Mouse (Mus musculus) stomach, embryonic 16.5 days (tissue): ENCODE data around the gene Fcgr1. TPM values are rescaled to one million over a fixed set of nuclear protein-coding genes. Genes with fewer than 3 reads are reported as not detected.

Experiments used
- ATAC-seq: fragments of 200-750 bp; cut with Nextera tagmentation; 2 replicates; pipeline ENCODE4 v1.8.0; 2017; ENCODE audit warnings: moderate number of reproducible peaks, moderate TSS enrichment; ENCODE audit not compliant: insufficient read depth, low FRiP score
- H3K27ac ChIP-seq: fragments of 300-500 bp; sonication (generic); 2 replicates; pipeline ENCODE4 v1.5.1; 2014; ENCODE audit warnings: low read length
- H3K27me3 ChIP-seq: fragments of 300-500 bp; sonication (generic); 2 replicates; pipeline ENCODE4 v1.6.1; 2014; ENCODE audit warnings: low read length, control low read depth, mixed read lengths; ENCODE audit not compliant: control insufficient read depth, insufficient read depth
- H3K36me3 ChIP-seq: fragments of 300-500 bp; sonication (generic); 2 replicates; pipeline ENCODE4 v1.6.1; 2014; ENCODE audit warnings: low read length; ENCODE audit not compliant: control insufficient read depth, insufficient read depth
- H3K4me1 ChIP-seq: fragments of 300-500 bp; sonication (generic); 2 replicates; pipeline ENCODE4 v1.6.1; 2014; ENCODE audit warnings: low read length, control low read depth, mixed read lengths; ENCODE audit not compliant: control insufficient read depth, insufficient read depth
- H3K4me2 ChIP-seq: fragments of 300-500 bp; sonication (generic); 2 replicates; pipeline ENCODE4 v1.6.1; 2014; ENCODE audit warnings: low read depth, low read length, mixed read lengths
- H3K4me3 ChIP-seq: fragments of 300-500 bp; sonication (generic); replicated peaks from 2 replicates; pipeline ENCODE4 v1.5.1; 2014; ENCODE audit warnings: mild to moderate bottlenecking, low read length
- H3K9ac ChIP-seq: fragments of 300-500 bp; sonication (generic); 2 replicates; pipeline ENCODE4 v1.6.1; 2014; ENCODE audit warnings: low read length
- H3K9me3 ChIP-seq: fragments of 300-500 bp; sonication (generic); replicated peaks from 2 replicates; pipeline ENCODE4 v1.6.1; 2016; ENCODE audit warnings: low read length, control low read depth; ENCODE audit not compliant: control insufficient read depth
- WGBS: fragments of 180-500 bp; shearing (Covaris S2); extraction: QIAGEN DNeasy Blood & Tissue Kit; methylation state at CpG from one replicate; pipeline ENCODE4 v1.1.7; 2014; 5-methylcytosine and 5-hydroxymethylcytosine counted together
- polyA plus RNA-seq: library from polyadenylated mRNA; unstranded; fragments of >200 nt; fragmentation: Nextera tagmentation; extraction: Ambion mirVana; gene quantifications from 2 replicates; pipeline ENCODE4 v1.2.1, GENCODE M21; 2015

Fcgr1 gene
- polyA plus RNA-seq, 1 experiment from 2014 or later = 3.0 TPM

GRCm38 (mm10) chr3:96261623-96262022, 32.1 kb downstream of the Fcgr1 start:
- Histone ChIP-seq H3K9me3 (no peaks in the 10 kb centered on the region), H3K27me3 (no peaks in the 10 kb centered on the region), H3K4me2 (peak overlapping the region; percentile 83), H3K4me1 (peaks cover 20% of the 10 kb centered on the region), H3K36me3 (no peaks in the 10 kb centered on the region), H3K4me3 (peak overlapping the region; percentile 68), H3K9ac (peak overlapping the region; percentile 89), H3K27ac (peak overlapping the region; percentile 99)
- WGBS = 47% methylated on average over 3 of the region's 3 CpGs
- ATAC-seq = no peak

- 90% methylated on average over 5 of the region's 5 CpGs for WGBS
- no peak overlapping the region for H3K27ac ChIP-seq
These were observed 33.5 kb downstream of the Fcgr1 start for GRCm38 (mm10) chr3:96260220-96260619.

GRCm38 (mm10) chr3:96257190-96257589, 36.6 kb downstream of the Fcgr1 start:
- H3K27me3 ChIP-seq = no peaks in the 10 kb centered on the region
- no peak for ATAC-seq
- H3K4me3 ChIP-seq = no peak overlapping the region
- H3K9ac ChIP-seq = no peak overlapping the region
- 63% methylated on average over 3 of the region's 3 CpGs for WGBS
- no peak overlapping the region for H3K4me2 ChIP-seq
- H3K36me3 ChIP-seq = no peaks in the 10 kb centered on the region
- H3K4me1 ChIP-seq = peaks cover 10% of the 10 kb centered on the region; the same call in 1 of the 2 replicates
- no peak overlapping the region for H3K27ac ChIP-seq
- no peaks in the 10 kb centered on the region for H3K9me3 ChIP-seq

More at GRCm38 (mm10) chr3:96260220-96260619, 33.5 kb downstream of the Fcgr1 start:
- Histone ChIP-seq H3K4me1 (peaks cover 25% of the 10 kb centered on the region), H3K9me3 (no peaks in the 10 kb centered on the region), H3K27me3 (no peaks in the 10 kb centered on the region), H3K4me2 (no peak overlapping the region), H3K9ac (no peak overlapping the region), H3K4me3 (no peak overlapping the region), H3K36me3 (no peaks in the 10 kb centered on the region)
- ATAC-seq = no peak

- Histone ChIP-seq H3K36me3 (no peaks in the 10 kb centered on the region), H3K9ac (no peak overlapping the region; the same call in 1 of the 2 replicates), H3K4me2 (0 out of 2 replicates have a peak overlapping the region, but pooled peaks have one; percentile 6), H3K27ac (peak overlapping the region; percentile 60; the same call in 1 of the 2 replicates), H3K4me1 (peaks cover 4% of the 10 kb centered on the region; the same call in 1 of the 2 replicates), H3K27me3 (no peaks in the 10 kb centered on the region), H3K4me3 (no peak overlapping the region), H3K9me3 (no peaks in the 10 kb centered on the region)
- ATAC-seq = no peak
- WGBS = 47% methylated on average over 5 of the region's 5 CpGs
These were observed 37.7 kb downstream of the Fcgr1 start for GRCm38 (mm10) chr3:96255926-96256593.

GRCm38 (mm10) chr3:96254683-96255355, 39.0 kb downstream of the Fcgr1 start:
- Histone ChIP-seq H3K4me1 (peaks cover 4% of the 10 kb centered on the region; the same call in 1 of the 2 replicates), H3K27ac (no peak overlapping the region), H3K4me3 (no peak overlapping the region), H3K36me3 (no peaks in the 10 kb centered on the region), H3K9ac (no peak overlapping the region), H3K9me3 (no peaks in the 10 kb centered on the region), H3K27me3 (no peaks in the 10 kb centered on the region), H3K4me2 (no peak overlapping the region)
- ATAC-seq = 0 out of 2 replicates have a peak, but pooled peaks have one; percentile 41
- WGBS = 34% methylated on average over 10 of the region's 10 CpGs

GRCm38 (mm10) chr3:96251787-96252186, 42.0 kb downstream of the Fcgr1 start:
- Histone ChIP-seq H3K4me2 (no peak overlapping the region), H3K9me3 (no peaks in the 10 kb centered on the region), H3K27me3 (no peaks in the 10 kb centered on the region), H3K36me3 (no peaks in the 10 kb centered on the region), H3K4me3 (no peak overlapping the region), H3K27ac (no peak overlapping the region), H3K9ac (no peak overlapping the region), H3K4me1 (peaks cover 18% of the 10 kb centered on the region)
- ATAC-seq = no peak
- 89% methylated on average over 3 of the region's 3 CpGs for WGBS

GRCm38 (mm10) chr3:96250890-96251289, 42.9 kb downstream of the Fcgr1 start:
- Histone ChIP-seq H3K4me1 (peaks cover 14% of the 10 kb centered on the region), H3K9ac (no peak overlapping the region), H3K27me3 (no peaks in the 10 kb centered on the region), H3K4me3 (no peak overlapping the region), H3K9me3 (no peaks in the 10 kb centered on the region), H3K27ac (no peak overlapping the region), H3K4me2 (no peak overlapping the region), H3K36me3 (no peaks in the 10 kb centered on the region)
- 81% methylated on average over 3 of the region's 3 CpGs for WGBS
- ATAC-seq = no peak

- Histone ChIP-seq H3K9me3 (no peaks in the 10 kb centered on the region), H3K36me3 (no peaks in the 10 kb centered on the region), H3K4me3 (peak overlapping the region; percentile 49; the same call in 1 of the 2 replicates), H3K27me3 (no peaks in the 10 kb centered on the region), H3K27ac (no peak overlapping the region), H3K4me1 (peaks cover 20% of the 10 kb centered on the region), H3K4me2 (peak overlapping the region; percentile 57), H3K9ac (peak overlapping the region; percentile 56; the same call in 1 of the 2 replicates)
- no peak for ATAC-seq
- 40% methylated on average over 4 of the region's 4 CpGs for WGBS
These were observed 44.8 kb downstream of the Fcgr1 start for GRCm38 (mm10) chr3:96249034-96249345.
